Mouse (Mus musculus): ENCODE data around the gene Ppil6. TPM values are rescaled to one million over a fixed set of nuclear protein-coding genes. Genes with fewer than 3 reads are reported as not detected.

Ppil6 gene
- polyA plus RNA-seq, 1 experiment from 2014 or later, result 3.5 TPM

DNA sequence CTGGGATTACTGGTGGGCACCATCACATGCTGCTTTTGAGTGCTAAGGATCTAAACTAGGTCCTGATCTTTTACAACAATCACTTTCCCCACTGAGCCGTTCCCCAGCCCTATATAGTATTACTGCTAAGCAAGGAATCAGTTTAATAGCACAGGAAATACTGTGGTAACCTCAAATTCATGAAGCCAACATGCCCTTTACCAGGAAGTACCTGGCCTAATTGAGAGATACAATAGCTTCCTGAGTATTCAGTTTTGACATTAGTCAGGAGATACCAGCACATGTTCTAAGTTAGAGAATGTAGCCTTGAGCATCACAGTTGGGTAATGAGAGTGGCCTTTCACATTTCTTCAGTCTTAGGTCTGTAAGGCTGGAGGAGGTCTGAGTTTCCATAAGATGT lies 46.5 kb downstream of the Ppil6 start:
- Histone ChIP-seq H3K27ac (ENCODE audit: low read depth, low read length) (no peak overlapping the region), H3K4me2 (ENCODE audit: low read depth, low read length) (no peak overlapping the region), H3K9ac (replicated peaks; ENCODE audit: low read depth, low read length) (no peak overlapping the region), H3K27me3 (ENCODE audit: control insufficient read depth, insufficient read depth, low read length) (no peaks in the 10 kb centered on the region), H3K36me3 (ENCODE audit: control insufficient read depth, insufficient read depth, low read length) (no peaks in the 10 kb centered on the region), H3K9me3 (ENCODE audit: control insufficient read depth, low read length) (no peaks in the 10 kb centered on the region), H3K4me1 (ENCODE audit: control insufficient read depth, insufficient read depth, low read length) (no peaks in the 10 kb centered on the region), H3K4me3 (ENCODE audit: low read depth, low read length) (no peak overlapping the region)
- ATAC-seq (ENCODE audit: low read depth), result no peak
- 100% methylated on average over 1 of the region's 1 CpGs for WGBS

GRCm38 (mm10) chr10:41537226-41537982 lies 47.2 kb downstream of the Ppil6 start:
- Histone ChIP-seq H3K36me3 (ENCODE audit: control insufficient read depth, insufficient read depth, low read length) (no peaks in the 10 kb centered on the region), H3K9ac (replicated peaks; ENCODE audit: low read depth, low read length) (no peak overlapping the region), H3K27ac (ENCODE audit: low read depth, low read length) (no peak overlapping the region), H3K4me1 (ENCODE audit: control insufficient read depth, insufficient read depth, low read length) (no peaks in the 10 kb centered on the region), H3K4me3 (ENCODE audit: low read depth, low read length) (no peak overlapping the region), H3K9me3 (ENCODE audit: control insufficient read depth, low read length) (no peaks in the 10 kb centered on the region), H3K4me2 (ENCODE audit: low read depth, low read length) (no peak overlapping the region), H3K27me3 (ENCODE audit: control insufficient read depth, insufficient read depth, low read length) (no peaks in the 10 kb centered on the region)
- WGBS, result 91% methylated on average over 4 of the region's 4 CpGs
- no peak for ATAC-seq (ENCODE audit: low read depth)

- WGBS, result 95% methylated on average over 3 of the region's 3 CpGs
- no peaks in the 10 kb centered on the region for H3K36me3 ChIP-seq (ENCODE audit: control insufficient read depth, insufficient read depth, low read length)
- no peak for ATAC-seq (ENCODE audit: low read depth)
Observed at GRCm38 (mm10) chr10:41537983-41538330, 47.7 kb downstream of the Ppil6 start.

GRCm38 (mm10) chr10:41538986-41539385 lies 48.7 kb downstream of the Ppil6 start:
- H3K36me3 ChIP-seq (ENCODE audit: control insufficient read depth, insufficient read depth, low read length), result no peaks in the 10 kb centered on the region
- H3K4me3 ChIP-seq (ENCODE audit: low read depth, low read length), result no peak overlapping the region
- no peaks in the 10 kb centered on the region for H3K27me3 ChIP-seq (ENCODE audit: control insufficient read depth, insufficient read depth, low read length)
- no peak overlapping the region for H3K4me2 ChIP-seq (ENCODE audit: low read depth, low read length)
- no peaks in the 10 kb centered on the region for H3K9me3 ChIP-seq (ENCODE audit: control insufficient read depth, low read length)
- WGBS, result 96% methylated on average over 4 of the region's 4 CpGs
- ATAC-seq (ENCODE audit: low read depth), result no peak
- H3K27ac ChIP-seq (ENCODE audit: low read depth, low read length), result no peak overlapping the region
- H3K9ac ChIP-seq (replicated peaks; ENCODE audit: low read depth, low read length), result no peak overlapping the region
- no peaks in the 10 kb centered on the region for H3K4me1 ChIP-seq (ENCODE audit: control insufficient read depth, insufficient read depth, low read length)

More at GRCm38 (mm10) chr10:41537983-41538330, 47.7 kb downstream of the Ppil6 start:
- no peaks in the 10 kb centered on the region for H3K27me3 ChIP-seq (ENCODE audit: control insufficient read depth, insufficient read depth, low read length)
- H3K9ac ChIP-seq (replicated peaks; ENCODE audit: low read depth, low read length), result no peak overlapping the region
- H3K4me1 ChIP-seq (ENCODE audit: control insufficient read depth, insufficient read depth, low read length), result no peaks in the 10 kb centered on the region
- no peaks in the 10 kb centered on the region for H3K9me3 ChIP-seq (ENCODE audit: control insufficient read depth, low read length)
- H3K27ac ChIP-seq (ENCODE audit: low read depth, low read length), result no peak overlapping the region
- no peak overlapping the region for H3K4me3 ChIP-seq (ENCODE audit: low read depth, low read length)
- H3K4me2 ChIP-seq (ENCODE audit: low read depth, low read length), result no peak overlapping the region

GRCm38 (mm10) chr10:41542057-41542456 lies 51.8 kb downstream of the Ppil6 start:
- no peaks in the 10 kb centered on the region for H3K36me3 ChIP-seq (ENCODE audit: control insufficient read depth, insufficient read depth, low read length)
- no peak overlapping the region for H3K4me3 ChIP-seq (ENCODE audit: low read depth, low read length)
- H3K4me1 ChIP-seq (ENCODE audit: control insufficient read depth, insufficient read depth, low read length), result no peaks in the 10 kb centered on the region
- no peak overlapping the region for H3K9ac ChIP-seq (replicated peaks; ENCODE audit: low read depth, low read length)
- H3K27ac ChIP-seq (ENCODE audit: low read depth, low read length), result no peak overlapping the region
- no peaks in the 10 kb centered on the region for H3K9me3 ChIP-seq (ENCODE audit: control insufficient read depth, low read length)
- 96% methylated on average over 6 of the region's 6 CpGs for WGBS
- H3K4me2 ChIP-seq (ENCODE audit: low read depth, low read length), result no peak overlapping the region
- ATAC-seq (ENCODE audit: low read depth), result no peak
- no peaks in the 10 kb centered on the region for H3K27me3 ChIP-seq (ENCODE audit: control insufficient read depth, insufficient read depth, low read length)

DNA sequence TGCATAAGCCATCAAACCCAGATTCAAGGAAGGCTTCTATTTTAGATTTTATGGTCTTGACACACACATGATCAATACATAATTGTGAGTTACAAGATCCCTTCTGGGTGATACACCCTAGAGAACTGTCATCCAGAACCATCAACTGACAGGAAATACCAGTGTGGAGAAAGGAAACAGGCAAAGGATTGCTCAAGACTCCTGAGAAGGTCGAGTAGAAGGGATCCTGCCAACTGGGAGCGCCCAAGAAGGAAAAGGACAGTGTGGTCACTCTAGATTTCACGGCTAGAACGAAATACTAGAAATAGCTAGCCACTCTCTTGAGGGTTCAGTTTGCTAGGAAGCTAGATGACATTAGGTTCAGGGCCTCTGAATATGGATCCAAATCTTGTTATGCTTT lies 53.2 kb downstream of the Ppil6 start:
- no peak for ATAC-seq (ENCODE audit: low read depth)
- 93% methylated on average over 4 of the region's 4 CpGs for WGBS
- H3K4me1 ChIP-seq (ENCODE audit: control insufficient read depth, insufficient read depth, low read length), result no peaks in the 10 kb centered on the region

DNA sequence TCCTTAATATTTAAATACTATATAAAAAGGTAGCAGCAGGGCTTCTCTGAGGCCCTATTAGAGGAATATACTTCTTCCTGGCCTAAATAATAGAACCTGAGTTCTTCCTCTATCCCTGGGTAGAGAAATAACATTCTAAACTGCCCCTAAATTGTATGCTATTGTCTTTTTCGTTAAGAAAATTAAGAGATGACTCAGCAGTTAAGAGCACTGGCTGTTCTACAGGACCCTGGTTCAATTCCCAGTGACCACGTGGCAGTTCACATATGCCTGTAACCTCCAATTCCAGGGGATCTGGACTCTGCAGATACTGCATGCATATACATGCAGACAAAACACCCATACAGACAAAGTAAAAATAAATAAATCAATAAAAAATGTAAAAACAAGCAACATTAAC lies 53.6 kb downstream of the Ppil6 start:
- no peak overlapping the region for H3K9ac ChIP-seq (replicated peaks; ENCODE audit: low read depth, low read length)
- H3K36me3 ChIP-seq (ENCODE audit: control insufficient read depth, insufficient read depth, low read length), result no peaks in the 10 kb centered on the region
- WGBS, result 77% methylated on average over 2 of the region's 2 CpGs
- H3K4me2 ChIP-seq (ENCODE audit: low read depth, low read length), result no peak overlapping the region
- ATAC-seq (ENCODE audit: low read depth), result no peak
- H3K4me3 ChIP-seq (ENCODE audit: low read depth, low read length), result no peak overlapping the region
- no peaks in the 10 kb centered on the region for H3K9me3 ChIP-seq (ENCODE audit: control insufficient read depth, low read length)
- no peaks in the 10 kb centered on the region for H3K4me1 ChIP-seq (ENCODE audit: control insufficient read depth, insufficient read depth, low read length)
- no peak overlapping the region for H3K27ac ChIP-seq (ENCODE audit: low read depth, low read length)
- no peaks in the 10 kb centered on the region for H3K27me3 ChIP-seq (ENCODE audit: control insufficient read depth, insufficient read depth, low read length)

More for the DNA sequence above, 53.2 kb downstream of the Ppil6 start:
- Histone ChIP-seq H3K27ac (ENCODE audit: low read depth, low read length) (no peak overlapping the region), H3K27me3 (ENCODE audit: control insufficient read depth, insufficient read depth, low read length) (no peaks in the 10 kb centered on the region), H3K9ac (replicated peaks; ENCODE audit: low read depth, low read length) (no peak overlapping the region), H3K36me3 (ENCODE audit: control insufficient read depth, insufficient read depth, low read length) (no peaks in the 10 kb centered on the region), H3K9me3 (ENCODE audit: control insufficient read depth, low read length) (no peaks in the 10 kb centered on the region), H3K4me2 (ENCODE audit: low read depth, low read length) (no peak overlapping the region), H3K4me3 (ENCODE audit: low read depth, low read length) (no peak overlapping the region)

GRCm38 (mm10) chr10:41544481-41545190 lies 54.4 kb downstream of the Ppil6 start:
- WGBS, result 5% methylated on average over 7 of the region's 7 CpGs
- Histone ChIP-seq H3K4me2 (ENCODE audit: low read depth, low read length) (no peak overlapping the region), H3K36me3 (ENCODE audit: control insufficient read depth, insufficient read depth, low read length) (no peaks in the 10 kb centered on the region), H3K4me3 (ENCODE audit: low read depth, low read length) (no peak overlapping the region), H3K4me1 (ENCODE audit: control insufficient read depth, insufficient read depth, low read length) (no peaks in the 10 kb centered on the region), H3K9me3 (ENCODE audit: control insufficient read depth, low read length) (no peaks in the 10 kb centered on the region), H3K27ac (ENCODE audit: low read depth, low read length) (no peak overlapping the region), H3K9ac (replicated peaks; ENCODE audit: low read depth, low read length) (no peak overlapping the region), H3K27me3 (ENCODE audit: control insufficient read depth, insufficient read depth, low read length) (no peaks in the 10 kb centered on the region)
- no peak for ATAC-seq (ENCODE audit: low read depth)

GRCm38 (mm10) chr10:41545224-41545755 lies 55.1 kb downstream of the Ppil6 start:
- H3K27ac ChIP-seq (ENCODE audit: low read depth, low read length), result no peak overlapping the region
- H3K9ac ChIP-seq (replicated peaks; ENCODE audit: low read depth, low read length), result no peak overlapping the region
- no peak overlapping the region for H3K4me3 ChIP-seq (ENCODE audit: low read depth, low read length)
- WGBS, result 72% methylated on average over 7 of the region's 7 CpGs
- no peaks in the 10 kb centered on the region for H3K27me3 ChIP-seq (ENCODE audit: control insufficient read depth, insufficient read depth, low read length)
- no peak for ATAC-seq (ENCODE audit: low read depth)
- H3K9me3 ChIP-seq (ENCODE audit: control insufficient read depth, low read length), result no peaks in the 10 kb centered on the region
- H3K4me2 ChIP-seq (ENCODE audit: low read depth, low read length), result no peak overlapping the region
- no peaks in the 10 kb centered on the region for H3K36me3 ChIP-seq (ENCODE audit: control insufficient read depth, insufficient read depth, low read length)
- H3K4me1 ChIP-seq (ENCODE audit: control insufficient read depth, insufficient read depth, low read length), result no peaks in the 10 kb centered on the region
